Mouse (Mus musculus): ENCODE results near the gene Tpsg1. TPM values are rescaled to one million over a fixed set of nuclear protein-coding genes. Genes with fewer than 3 reads are reported as not detected.

Gene Tpsg1
- total RNA-seq, 2 experiments from 2014 or later = not detected

GRCm38 (mm10) chr17:25407352-25407751, 38.3 kb downstream of the Tpsg1 start:
- no peak for DNase-seq (ENCODE audit: low spot score in 2 of 2)

- DNase-seq (ENCODE audit: low spot score in 2 of 2) = no peak
These were observed 39.4 kb downstream of the Tpsg1 start for GRCm38 (mm10) chr17:25408302-25408999.

- no peak for DNase-seq (ENCODE audit: low spot score in 2 of 2)
These were observed 40.5 kb downstream of the Tpsg1 start for GRCm38 (mm10) chr17:25409621-25410020.

- no peak for DNase-seq (ENCODE audit: low spot score in 2 of 2)
These were observed 41.1 kb downstream of the Tpsg1 start for GRCm38 (mm10) chr17:25410180-25410579.

GRCm38 (mm10) chr17:25410786-25411185, 41.7 kb downstream of the Tpsg1 start:
- DNase-seq (ENCODE audit: low spot score in 2 of 2) = no peak

- no peak for DNase-seq (ENCODE audit: low spot score in 2 of 2)
These were observed 42.2 kb downstream of the Tpsg1 start for GRCm38 (mm10) chr17:25411251-25411650.

GRCm38 (mm10) chr17:25414209-25414608, 45.1 kb downstream of the Tpsg1 start:
- no peak for DNase-seq (ENCODE audit: low spot score in 2 of 2)

- DNase-seq (ENCODE audit: low spot score in 2 of 2) = no peak
These were observed 45.8 kb downstream of the Tpsg1 start for GRCm38 (mm10) chr17:25414917-25415316.

- DNase-seq (ENCODE audit: low spot score in 2 of 2) = no peak
These were observed 46.4 kb downstream of the Tpsg1 start for GRCm38 (mm10) chr17:25415421-25415913.

- no peak for DNase-seq (ENCODE audit: low spot score in 2 of 2)
These were observed 47.1 kb downstream of the Tpsg1 start for GRCm38 (mm10) chr17:25416219-25416618.

GRCm38 (mm10) chr17:25417990-25418389, 48.9 kb downstream of the Tpsg1 start:
- no peak for DNase-seq (ENCODE audit: low spot score in 2 of 2)

- DNase-seq (ENCODE audit: low spot score in 2 of 2) = peak; percentile 63 to 75
These were observed 49.9 kb downstream of the Tpsg1 start for GRCm38 (mm10) chr17:25418926-25419325.

- peak in 1 of 2 experiments; percentile 57 for DNase-seq (ENCODE audit: low spot score in 2 of 2)
These were observed 51.9 kb downstream of the Tpsg1 start for GRCm38 (mm10) chr17:25420998-25421397.

Other genes starting within 250 kb of the Tpsg1 start
- gene Ptx4, start 248.5 kb upstream of the Tpsg1 start, total RNA-seq (2021) = 1 to 10 TPM; 2.0 to 2.6 TPM
- gene Clcn7, start 235.9 kb upstream of the Tpsg1 start, total RNA-seq (2021) = 10 to 100 TPM; 50.9 to 54.0 TPM
- under 1 TPM; 0.12 to 0.18 TPM for gene Ccdc154, start 206.8 kb upstream of the Tpsg1 start, total RNA-seq (2021)
- gene Gm38655, start 193.8 kb upstream of the Tpsg1 start, total RNA-seq (2021) = not detected
- 10 to 100 TPM; 19.5 to 21.2 TPM for gene BC003965, start 184.7 kb upstream of the Tpsg1 start, total RNA-seq (2021)
- 10 to 100 TPM; 41.7 to 43.6 TPM for gene Unkl, start 180.9 kb upstream of the Tpsg1 start, total RNA-seq (2021)
- 10 to 100 TPM; 71.1 to 73.5 TPM for gene Gnptg, start 129.1 kb upstream of the Tpsg1 start, total RNA-seq (2021)
- 10 to 100 TPM; 22.9 to 23.7 TPM for gene Tsr3, start 129.1 kb upstream of the Tpsg1 start, total RNA-seq (2021)
- 1 to 10 TPM; 5.8 to 7.8 TPM for gene Baiap3, start 112.9 kb upstream of the Tpsg1 start, total RNA-seq (2021)
- 100 to 1,000 TPM; 243 to 245 TPM for gene Ube2i, start 94.7 kb upstream of the Tpsg1 start, total RNA-seq (2021)
- not detected for gene Prss34, start 70.9 kb upstream of the Tpsg1 start, total RNA-seq (2021)
- not detected for gene Prss28, start 60.6 kb upstream of the Tpsg1 start, total RNA-seq (2021)
- gene Prss29, start 50.6 kb upstream of the Tpsg1 start, total RNA-seq (2021) = not detected
- gene Tpsab1, start 23.7 kb upstream of the Tpsg1 start, total RNA-seq (2021) = not detected
- under 1 TPM in 1 of 2 experiments, not detected in 1; 0.30 TPM for gene Tpsb2, start 3.0 kb upstream of the Tpsg1 start, total RNA-seq (2021)
- 100 to 1,000 TPM; 101 to 115 TPM for gene Cacna1h, start 64.5 kb downstream of the Tpsg1 start, total RNA-seq (2021)
- gene Tekt4, start 85.3 kb downstream of the Tpsg1 start, total RNA-seq (2021) = 1 to 10 TPM; 2.1 TPM
- gene Sstr5, start 128.0 kb downstream of the Tpsg1 start, total RNA-seq (2021) = under 1 TPM; 0.15 to 0.47 TPM
- gene Sox8, start 201.4 kb downstream of the Tpsg1 start, total RNA-seq (2021) = 10 to 100 TPM; 55.6 to 60.1 TPM
- 10 to 100 TPM; 24.9 to 25.6 TPM for gene Lmf1, start 209.8 kb downstream of the Tpsg1 start, total RNA-seq (2021)